Mouse (Mus musculus) MEL (cell line): ENCODE measurements around the gene Gm10842. TPM values are rescaled to one million over a fixed set of nuclear protein-coding genes. Genes with fewer than 3 reads are reported as not detected.
A peak's percentile ranks its signal among the peaks of the same experiment; 100 is the strongest.

Experiments
- DNase-seq: peaks from one replicate; pipeline ENCODE4 v3.0.0; 2011; ENCODE audit warnings: low read depth, low spot score
- H3K27ac ChIP-seq: 2 replicates; pipeline ENCODE4 v1.5.1; 2012; ENCODE audit warnings: low read depth, mild to moderate bottlenecking, control low read depth, low read length, moderate library complexity; ENCODE audit not compliant: control insufficient read depth
- H3K27me3 ChIP-seq, 2 experiments: fragments of 150-350 bp in 1 of 2; sonication (generic) in 1 of 2; 2 replicates each; pipeline ENCODE4 v1.6.1; 2012; ENCODE audit warnings: low read length in 2 of 2, mild to moderate bottlenecking in 2 of 2, improper control_type of control experiment in 1 of 2, moderate library complexity in 1 of 2; ENCODE audit not compliant: insufficient read depth in 2 of 2, control insufficient read depth in 1 of 2
- H3K36me3 ChIP-seq, 2 experiments: 2 replicates each; pipeline ENCODE4 v1.6.1; 2012 to 2014; ENCODE audit warnings: low read length in 2 of 2, improper control_type of control experiment in 1 of 2, inconsistent platforms in 1 of 2, mild to moderate bottlenecking in 1 of 2; ENCODE audit not compliant: insufficient read depth in 2 of 2, control insufficient read depth in 1 of 2
- H3K4me1 ChIP-seq, 2 experiments: fragments of 150-350 bp in 1 of 2; sonication (generic) in 1 of 2; 2 replicates each; pipeline ENCODE4 v1.6.1; 2012; ENCODE audit warnings: low read length in 2 of 2, improper control_type of control experiment in 1 of 2, mild to moderate bottlenecking in 1 of 2; ENCODE audit not compliant: insufficient read depth in 2 of 2, control insufficient read depth in 1 of 2
- H3K4me3 ChIP-seq, 2 experiments: fragments of 150-350 bp in 1 of 2; sonication (generic) in 1 of 2; 2 replicates each; pipeline ENCODE4 v1.5.1; 2012; ENCODE audit warnings: low read depth in 2 of 2, low read length in 2 of 2, mild to moderate bottlenecking in 2 of 2, moderate library complexity in 2 of 2, control low read depth in 1 of 2, improper control_type of control experiment in 1 of 2; ENCODE audit not compliant: control insufficient read depth in 1 of 2, insufficient read depth in 1 of 2
- H3K79me2 ChIP-seq: 2 replicates; pipeline ENCODE4 v1.6.1; 2012; ENCODE audit warnings: mild to moderate bottlenecking, low read length, moderate library complexity; ENCODE audit not compliant: control insufficient read depth, poor library complexity, insufficient read depth
- H3K9ac ChIP-seq: 2 replicates; pipeline ENCODE4 v1.6.1; 2012; ENCODE audit warnings: low read depth, mild to moderate bottlenecking, control low read depth, low read length, moderate library complexity; ENCODE audit not compliant: control insufficient read depth, poor library complexity, severe bottlenecking
- H3K9me3 ChIP-seq: fragments of 150-350 bp; sonication (generic); replicated peaks from 2 replicates; pipeline ENCODE4 v1.6.1; 2012; ENCODE audit warnings: mild to moderate bottlenecking, low read length, improper control_type of control experiment, moderate library complexity; ENCODE audit not compliant: insufficient read depth
- BHLHE40 ChIP-seq: IDR thresholded peaks from 2 replicates; pipeline ENCODE4 v1.6.1; 2012; ENCODE audit warnings: low read depth, mild to moderate bottlenecking, inconsistent platforms, low read length, improper control_type of control experiment, borderline replicate concordance
- CHD1 ChIP-seq: IDR thresholded peaks from 2 replicates; pipeline ENCODE4 v1.6.1; 2012; ENCODE audit warnings: low read depth, mild to moderate bottlenecking, inconsistent platforms, low read length, improper control_type of control experiment
- CTCF ChIP-seq, 3 experiments: IDR thresholded peaks in 2 of 3; conservative IDR thresholded peaks in 1 of 3; 2 replicates each; pipeline ENCODE4 v1.5.1; 2011 to 2012; ENCODE audit warnings: low read length in 3 of 3, low read depth in 2 of 3, mild to moderate bottlenecking in 2 of 3, improper control_type of control experiment in 1 of 3, inconsistent platforms in 1 of 3, mixed read lengths in 1 of 3, moderate library complexity in 1 of 3; ENCODE audit not compliant: control insufficient read depth in 1 of 3, insufficient read depth in 1 of 3, poor library complexity in 1 of 3, severe bottlenecking in 1 of 3
- ELF1 ChIP-seq: IDR thresholded peaks from 2 replicates; pipeline ENCODE4 v1.6.1; 2014; ENCODE audit warnings: low read depth, mild to moderate bottlenecking, inconsistent platforms, low read length, improper control_type of control experiment, moderate library complexity
- GABPA ChIP-seq: IDR thresholded peaks from 2 replicates; pipeline ENCODE4 v1.6.1; 2012; ENCODE audit warnings: low read depth, mild to moderate bottlenecking, inconsistent platforms, low read length, improper control_type of control experiment, moderate library complexity
- HCFC1 ChIP-seq: IDR thresholded peaks from 2 replicates; pipeline ENCODE4 v1.6.1; 2012; ENCODE audit warnings: low read depth, mild to moderate bottlenecking, inconsistent platforms, low read length, improper control_type of control experiment, moderate library complexity
- KAT2A ChIP-seq: conservative IDR thresholded peaks from 2 replicates; pipeline ENCODE4 v1.6.1; 2012; ENCODE audit warnings: low read depth, low read length, improper control_type of control experiment, inconsistent platforms
- MAX ChIP-seq: IDR thresholded peaks from 2 replicates; pipeline ENCODE4 v1.6.1; 2011; ENCODE audit warnings: low read length, improper control_type of control experiment
- MAZ ChIP-seq: IDR thresholded peaks from 2 replicates; pipeline ENCODE4 v1.6.1; 2012; ENCODE audit warnings: low read depth, mild to moderate bottlenecking, inconsistent platforms, low read length, improper control_type of control experiment
- MEF2A ChIP-seq: IDR thresholded peaks from 2 replicates; pipeline ENCODE4 v1.6.1; 2014; ENCODE audit warnings: low read depth, mild to moderate bottlenecking, inconsistent platforms, low read length, improper control_type of control experiment; ENCODE audit not compliant: poor library complexity, insufficient replicate concordance, severe bottlenecking; ENCODE audit errors: extremely low read depth
- MXI1 ChIP-seq: IDR thresholded peaks from 2 replicates; pipeline ENCODE4 v1.6.1; 2011; ENCODE audit warnings: mild to moderate bottlenecking, low read depth, low read length, improper control_type of control experiment
- MYB ChIP-seq: IDR thresholded peaks from 2 replicates; pipeline ENCODE4 v1.6.1; 2011; ENCODE audit warnings: mild to moderate bottlenecking, low read depth, low read length, improper control_type of control experiment
- MYC ChIP-seq: IDR thresholded peaks from 2 replicates; pipeline ENCODE4 v1.6.1; 2011; ENCODE audit warnings: low read depth, mild to moderate bottlenecking, low read length, improper control_type of control experiment, moderate library complexity
- RAD21 ChIP-seq: IDR thresholded peaks from 2 replicates; pipeline ENCODE4 v1.6.1; 2011; ENCODE audit warnings: mild to moderate bottlenecking, low read depth, low read length, improper control_type of control experiment
- SIN3A ChIP-seq: IDR thresholded peaks from 2 replicates; pipeline ENCODE4 v1.6.1; 2012; ENCODE audit warnings: low read length, improper control_type of control experiment, inconsistent platforms
- SMC3 ChIP-seq: IDR thresholded peaks from 2 replicates; pipeline ENCODE4 v1.6.1; 2011; ENCODE audit warnings: low read depth, low read length, improper control_type of control experiment
- USF1 ChIP-seq: IDR thresholded peaks from 2 replicates; pipeline ENCODE4 v1.6.1; 2014; ENCODE audit warnings: low read depth, mild to moderate bottlenecking, inconsistent platforms, low read length, improper control_type of control experiment, moderate library complexity
- ZC3H11A ChIP-seq: IDR thresholded peaks from 2 replicates; pipeline ENCODE4 v1.6.1; 2012; ENCODE audit warnings: low read depth, mild to moderate bottlenecking, inconsistent platforms, low read length, improper control_type of control experiment
- ZKSCAN1 ChIP-seq: IDR thresholded peaks from 2 replicates; pipeline ENCODE4 v1.6.1; 2012; ENCODE audit warnings: low read depth, mild to moderate bottlenecking, inconsistent platforms, low read length, improper control_type of control experiment, moderate library complexity
- ZNF384 ChIP-seq: IDR thresholded peaks from 2 replicates; pipeline ENCODE4 v1.6.1; 2012; ENCODE audit warnings: low read depth, mild to moderate bottlenecking, inconsistent platforms, low read length, improper control_type of control experiment
- polyA plus RNA-seq, 2 experiments: library from polyadenylated mRNA; stranded (reverse) in 1 of 2; unstranded in 1 of 2; fragments of >175 nt in 1 of 2; fragments of >200 nt in 1 of 2; gene quantifications; 2 replicates each; pipeline versions ENCODE4 v1.2.1 to v1.2.4; 2012; ENCODE audit warnings: low replicate concordance in 2 of 2, low read depth in 1 of 2; ENCODE audit not compliant: insufficient read length in 2 of 2, insufficient read depth in 1 of 2, missing spikeins in 1 of 2
- total RNA-seq: library from RNA; depleted of rRNA; stranded (reverse); fragments of 300-350 nt; gene quantifications from 2 replicates; pipeline ENCODE4 v1.2.3, GENCODE M21; 2012

The Gm10842 gene
- total and polyA plus RNA-seq, 3 experiments = not detected

GRCm38 (mm10) chr11:105123986-105124385 is 22.7 kb upstream of the Gm10842 start:
- Histone ChIP-seq H3K79me2 (peaks cover 25% of the 10 kb centered on the region), H3K9ac (peak overlapping the region; percentile 32), H3K27ac (no peak overlapping the region), H3K4me3 (peak overlapping the region; percentile 43 to 47; a peak in 3 of 4 replicates), H3K4me1 (peaks cover 0 to 12% of the 10 kb centered on the region in 2 experiments; a peak in 3 of 4 replicates), H3K27me3 (peaks cover 0 to 2% of the 10 kb centered on the region in 2 experiments; a peak in 2 of 4 replicates), H3K36me3 (peaks cover 4 to 15% of the 10 kb centered on the region in 2 experiments), H3K9me3 (no peaks in the 10 kb centered on the region)
- peak; percentile 90 for DNase-seq
- TF ChIP-seq BHLHE40 (no peak), ZKSCAN1 (no peak), HCFC1 (peak; percentile 55; the same call in 1 of the 2 replicates), MAZ (peak; percentile 59; the same call in 1 of the 2 replicates), MYB (no peak), ZC3H11A (peak; percentile 60), SMC3 (peak; percentile 73), CTCF (IDR thresholded peaks at IDR 0.05 in 2 of 3, conservative IDR thresholded peaks at IDR 0.05 in 1 of 3; ENCODE audit: control insufficient read depth in 1 of 3, insufficient read depth in 1 of 3, low read depth in 2 of 3, low read length in 3 of 3, poor library complexity in 1 of 3, severe bottlenecking in 1 of 3) (peak; percentile 68 to 97 (median 88)), MEF2A (no peak), MXI1 (peak; percentile 41; the same call in 1 of the 2 replicates), RAD21 (peak; percentile 82), CHD1 (no peak), MYC (peak; percentile 77), MAX (0 out of 2 replicates have a peak, but pooled peaks have one; percentile 18), ZNF384 (0 out of 2 replicates have a peak, but pooled peaks have one; percentile 7), SIN3A (peak; percentile 58), ELF1 (0 out of 2 replicates have a peak, but pooled peaks have one; percentile 32), GABPA (no peak), USF1 (no peak), KAT2A (no peak)
